Mouse (Mus musculus) limb, embryonic 15.5 days (tissue): ENCODE results near the gene Eef1g. TPM values are rescaled to one million over a fixed set of nuclear protein-coding genes. Genes with fewer than 3 reads are reported as not detected.

Source experiments
- ATAC-seq: fragments of 200-750 bp; cut with Nextera tagmentation; 2 replicates; pipeline ENCODE4 v1.8.0; 2017; ENCODE audit warnings: low read depth, moderate TSS enrichment; ENCODE audit not compliant: insufficient number of reproducible peaks, low FRiP score, low TSS enrichment
- H3K27ac ChIP-seq: fragments of 300-500 bp; sonication (generic); 2 replicates; pipeline ENCODE4 v1.5.1; 2015; ENCODE audit warnings: moderate library complexity, mild to moderate bottlenecking, inconsistent platforms
- H3K27me3 ChIP-seq: fragments of 300-500 bp; sonication (generic); 2 replicates; pipeline ENCODE4 v1.6.1; 2015; ENCODE audit warnings: inconsistent platforms
- H3K36me3 ChIP-seq: fragments of 300-500 bp; sonication (generic); 2 replicates; pipeline ENCODE4 v1.6.1; 2015; ENCODE audit warnings: inconsistent platforms
- H3K4me1 ChIP-seq: fragments of 300-500 bp; sonication (generic); 2 replicates; pipeline ENCODE4 v1.6.1; 2015; ENCODE audit warnings: inconsistent platforms
- H3K4me2 ChIP-seq: fragments of 300-500 bp; sonication (generic); 2 replicates; pipeline ENCODE4 v1.6.1; 2015; ENCODE audit warnings: mild to moderate bottlenecking, inconsistent platforms
- H3K4me3 ChIP-seq: fragments of 300-500 bp; sonication (generic); 2 replicates; pipeline ENCODE4 v1.5.1; 2015; ENCODE audit warnings: mild to moderate bottlenecking, inconsistent platforms
- H3K9ac ChIP-seq: fragments of 300-500 bp; sonication (generic); 2 replicates; pipeline ENCODE4 v1.6.1; 2015; ENCODE audit warnings: inconsistent platforms
- H3K9me3 ChIP-seq: fragments of 300-500 bp; sonication (generic); 2 replicates; pipeline ENCODE4 v1.6.1; 2016; ENCODE audit warnings: inconsistent platforms
- WGBS: fragments of 180-500 bp; shearing (Covaris S2); methylation state at CpG from one replicate; pipeline ENCODE4 v1.1.7; 2015; 5-methylcytosine and 5-hydroxymethylcytosine counted together
- polyA plus RNA-seq: library from polyadenylated mRNA; unstranded; fragments of >200 nt; fragmentation: Nextera tagmentation; extraction: Ambion mirVana; gene quantifications from 2 replicates; pipeline ENCODE4 v1.2.1, GENCODE M21; 2015

Gene Eef1g
- polyA plus RNA-seq, 1 experiment from 2014 or later: 482 TPM

DNA sequence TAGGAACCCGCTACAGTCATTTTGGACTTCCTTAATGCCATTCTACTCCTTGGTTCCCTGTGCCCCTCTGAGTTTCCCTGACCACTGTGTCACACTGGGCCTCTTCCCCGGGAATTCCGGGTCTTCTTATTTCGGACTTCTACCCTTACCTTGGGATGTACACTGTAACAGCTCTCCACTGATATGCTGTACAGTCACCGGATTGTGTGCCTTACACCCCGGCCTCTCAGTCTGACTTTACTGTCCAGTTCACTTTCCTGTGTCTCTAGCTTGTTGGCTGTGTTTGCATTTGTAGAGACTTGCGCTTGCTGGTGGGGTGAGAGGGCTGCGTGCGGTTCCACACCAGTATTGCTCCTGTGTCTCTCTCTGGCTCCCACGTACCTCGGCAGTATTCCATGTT, 36.7 kb upstream of the Eef1g start:
- no peak for ATAC-seq
- Histone ChIP-seq H3K36me3 (peaks cover 52% of the 10 kb centered on the region), H3K9ac (peak overlapping the region; percentile 76), H3K4me3 (peak overlapping the region; percentile 84), H3K9me3 (no peaks in the 10 kb centered on the region), H3K4me1 (peaks cover 29% of the 10 kb centered on the region), H3K4me2 (peak overlapping the region; percentile 74), H3K27ac (peak overlapping the region; percentile 88), H3K27me3 (no peaks in the 10 kb centered on the region)
- WGBS: 7% methylated on average over 11 of the region's 11 CpGs

- no peak for ATAC-seq
Observed at GRCm38 (mm10) chr19:8930771-8931170, 36.1 kb upstream of the Eef1g start.

GRCm38 (mm10) chr19:8936736-8937135, 30.1 kb upstream of the Eef1g start:
- Histone ChIP-seq H3K4me2 (no peak overlapping the region), H3K4me1 (peaks cover 12% of the 10 kb centered on the region), H3K9me3 (no peaks in the 10 kb centered on the region), H3K4me3 (no peak overlapping the region), H3K36me3 (peaks cover 67% of the 10 kb centered on the region), H3K27me3 (no peaks in the 10 kb centered on the region), H3K27ac (no peak overlapping the region), H3K9ac (no peak overlapping the region)
- 87% methylated on average over 2 of the region's 2 CpGs for WGBS
- ATAC-seq: no peak

More at GRCm38 (mm10) chr19:8930771-8931170, 36.1 kb upstream of the Eef1g start:
- Histone ChIP-seq H3K27ac (no peak overlapping the region), H3K4me2 (peak overlapping the region; percentile 74), H3K36me3 (peaks cover 51% of the 10 kb centered on the region), H3K9ac (peak overlapping the region; percentile 76; the same call in 1 of the 2 replicates), H3K9me3 (no peaks in the 10 kb centered on the region), H3K4me1 (peaks cover 29% of the 10 kb centered on the region), H3K4me3 (peak overlapping the region; percentile 84), H3K27me3 (no peaks in the 10 kb centered on the region)
- 74% methylated on average over 7 of the region's 7 CpGs for WGBS

DNA sequence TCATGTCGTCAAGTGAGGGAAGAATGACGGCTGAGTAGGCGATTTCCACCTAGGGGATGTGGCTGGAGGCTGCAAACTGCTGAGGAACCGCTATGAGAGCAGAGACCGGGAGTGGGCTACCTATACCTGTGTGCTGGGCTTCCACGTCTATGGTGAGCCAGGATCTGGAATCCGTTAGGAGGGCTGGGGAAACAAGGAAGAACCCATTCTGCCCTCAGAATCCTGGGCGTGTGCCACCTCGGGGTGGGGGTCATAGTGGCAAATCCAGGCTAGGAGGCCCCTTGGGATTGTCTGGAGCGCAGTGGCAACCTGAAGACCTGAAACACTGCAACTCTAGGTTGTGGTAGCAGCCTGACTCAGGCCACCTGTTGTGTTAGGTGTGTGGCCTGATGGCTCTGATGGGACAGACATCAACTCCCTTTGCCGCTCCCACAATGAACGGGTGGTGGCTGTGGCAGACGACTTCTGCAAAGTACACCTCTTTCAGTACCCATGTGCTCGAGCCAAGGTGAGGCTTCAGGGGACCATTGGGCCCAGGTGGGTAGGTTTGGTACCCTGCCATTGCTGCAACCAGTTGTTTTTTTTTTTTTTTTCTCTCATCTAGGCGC, 26.2 kb upstream of the Eef1g start:
- Histone ChIP-seq H3K27me3 (no peaks in the 10 kb centered on the region), H3K27ac (peak overlapping the region; percentile 98), H3K9ac (no peak overlapping the region; the same call in 1 of the 2 replicates), H3K4me3 (peak overlapping the region; percentile 90), H3K36me3 (peaks cover 48% of the 10 kb centered on the region), H3K9me3 (no peaks in the 10 kb centered on the region), H3K4me1 (peaks cover 37% of the 10 kb centered on the region), H3K4me2 (peak overlapping the region; percentile 64; the same call in 1 of the 2 replicates)
- ATAC-seq: no peak
- WGBS: 73% methylated on average over 15 of the region's 15 CpGs

- no peak for ATAC-seq
- H3K36me3 ChIP-seq: peaks cover 49% of the 10 kb centered on the region
Observed at GRCm38 (mm10) chr19:8941136-8941514, 25.7 kb upstream of the Eef1g start.

GRCm38 (mm10) chr19:8941515-8942217, 25.2 kb upstream of the Eef1g start, which contains the start of gene Mta2:
Gene Mta2 (plus strand): TSS chr19:8941875.
- ATAC-seq: peak; percentile 92
- under 1% methylated on average over 64 of the region's 64 CpGs for WGBS
- peak within 1 kb of the TSS; percentile 98 for H3K27ac ChIP-seq

More at GRCm38 (mm10) chr19:8941136-8941514, 25.7 kb upstream of the Eef1g start:
- Histone ChIP-seq H3K4me3 (peak overlapping the region; percentile 90), H3K9me3 (no peaks in the 10 kb centered on the region), H3K27ac (peak overlapping the region; percentile 98), H3K27me3 (no peaks in the 10 kb centered on the region), H3K9ac (peak overlapping the region; percentile 35), H3K4me2 (peak overlapping the region; percentile 64), H3K4me1 (peaks cover 37% of the 10 kb centered on the region)
- WGBS: 28% methylated on average over 10 of the region's 10 CpGs

DNA sequence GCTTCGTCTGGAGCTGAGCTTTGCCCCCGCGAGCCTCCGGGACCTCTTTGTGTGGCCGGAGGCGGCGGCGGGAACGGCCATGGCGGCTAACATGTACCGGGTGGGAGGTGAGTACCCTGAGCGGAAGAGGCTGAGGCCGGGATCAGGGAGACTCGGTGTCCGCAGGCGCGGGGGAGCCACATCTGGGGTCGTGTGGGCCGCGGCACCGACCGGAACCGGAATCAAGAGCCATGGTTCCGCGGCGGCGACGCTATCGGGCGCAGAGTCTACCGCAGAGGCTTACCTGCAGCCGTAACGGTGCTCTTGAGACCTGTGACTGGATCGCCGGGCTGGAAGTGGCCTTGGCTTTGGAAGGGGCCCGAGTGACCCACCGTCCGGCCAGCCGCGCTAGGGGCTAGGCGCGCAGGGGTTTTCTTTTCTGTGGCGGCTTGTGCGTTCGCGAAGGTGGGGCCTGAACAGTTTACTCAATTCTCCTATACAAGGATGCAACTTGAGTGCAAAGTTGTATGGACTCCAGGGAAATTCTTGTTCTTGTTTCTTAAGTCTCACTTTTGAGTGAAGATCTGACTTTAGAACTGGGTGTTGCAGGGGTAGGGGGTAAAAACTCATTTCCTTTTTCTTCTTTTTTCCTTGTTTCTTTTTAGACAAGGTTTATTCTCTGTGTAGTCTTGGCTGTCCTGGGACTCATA, 24.4 kb upstream of the Eef1g start:
- peak overlapping the region; percentile 64 for H3K4me2 ChIP-seq
- peak overlapping the region; percentile 98 for H3K27ac ChIP-seq
- H3K36me3 ChIP-seq: peaks cover 47% of the 10 kb centered on the region
- ATAC-seq: peak; percentile 31; the same call in 1 of the 2 replicates
- H3K4me3 ChIP-seq: peak overlapping the region; percentile 90
- H3K9me3 ChIP-seq: no peaks in the 10 kb centered on the region
- no peaks in the 10 kb centered on the region for H3K27me3 ChIP-seq
- WGBS: under 1% methylated on average over 46 of the region's 46 CpGs
- H3K9ac ChIP-seq: peak overlapping the region; percentile 94
- H3K4me1 ChIP-seq: peaks cover 37% of the 10 kb centered on the region

More at GRCm38 (mm10) chr19:8941515-8942217, 25.2 kb upstream of the Eef1g start, which contains the start of gene Mta2:
- Histone ChIP-seq H3K36me3 (peaks cover 48% of the 10 kb centered on the region), H3K4me3 (peak within 1 kb of the TSS; percentile 90), H3K4me2 (peak within 1 kb of the TSS; percentile 64), H3K4me1 (peaks cover 37% of the 10 kb centered on the region), H3K9me3 (no peaks in the 10 kb centered on the region), H3K9ac (peak within 1 kb of the TSS; percentile 94), H3K27me3 (no peaks in the 10 kb centered on the region)

GRCm38 (mm10) chr19:8943047-8943446, 23.8 kb upstream of the Eef1g start:
- Histone ChIP-seq H3K9ac (peak overlapping the region; percentile 94), H3K4me1 (peaks cover 37% of the 10 kb centered on the region), H3K9me3 (no peaks in the 10 kb centered on the region), H3K4me2 (peak overlapping the region; percentile 64), H3K36me3 (peaks cover 48% of the 10 kb centered on the region), H3K27ac (peak overlapping the region; percentile 98; the same call in 1 of the 2 replicates), H3K4me3 (peak overlapping the region; percentile 90), H3K27me3 (no peaks in the 10 kb centered on the region)
- 58% methylated on average over 2 of the region's 2 CpGs for WGBS
- ATAC-seq: no peak

DNA sequence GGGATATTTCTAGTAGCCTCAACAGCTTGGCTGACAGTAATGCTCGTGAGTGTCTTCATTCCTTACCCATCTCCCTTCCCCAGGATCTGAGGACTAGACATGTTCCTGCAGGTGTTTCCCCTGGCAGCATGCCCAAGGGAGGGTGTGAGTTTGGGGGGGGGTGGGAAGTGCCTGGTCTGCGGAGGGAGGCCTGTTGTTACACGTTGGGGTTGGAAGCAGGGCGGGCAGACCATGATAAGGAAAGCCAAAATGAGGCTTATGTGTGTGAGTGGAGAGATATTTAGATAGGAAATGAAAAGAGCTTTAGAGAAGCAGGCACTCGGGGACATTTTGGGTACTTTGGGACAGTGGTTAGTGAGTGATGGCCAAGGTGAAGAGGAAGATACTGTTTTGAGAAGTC, 22.8 kb upstream of the Eef1g start:
- no peak for ATAC-seq
- no peaks in the 10 kb centered on the region for H3K27me3 ChIP-seq
- peak overlapping the region; percentile 64 for H3K4me2 ChIP-seq
- 34% methylated on average over 5 of the region's 5 CpGs for WGBS
- H3K36me3 ChIP-seq: peaks cover 48% of the 10 kb centered on the region
- no peaks in the 10 kb centered on the region for H3K9me3 ChIP-seq
- H3K9ac ChIP-seq: no peak overlapping the region
- H3K4me3 ChIP-seq: peak overlapping the region; percentile 90
- H3K4me1 ChIP-seq: peaks cover 37% of the 10 kb centered on the region
- H3K27ac ChIP-seq: 0 out of 2 replicates have a peak overlapping the region, but pooled peaks have one; percentile 98

GRCm38 (mm10) chr19:8944750-8945149, 22.1 kb upstream of the Eef1g start:
- Histone ChIP-seq H3K36me3 (peaks cover 46% of the 10 kb centered on the region), H3K4me1 (peaks cover 37% of the 10 kb centered on the region), H3K4me2 (peak overlapping the region; percentile 64), H3K27ac (peak overlapping the region; percentile 54), H3K4me3 (peak overlapping the region; percentile 90), H3K9ac (no peak overlapping the region), H3K27me3 (no peaks in the 10 kb centered on the region), H3K9me3 (no peaks in the 10 kb centered on the region)
- WGBS: 26% methylated on average over 5 of the region's 5 CpGs
- ATAC-seq: no peak

- peaks cover 50% of the 10 kb centered on the region for H3K36me3 ChIP-seq
- H3K27ac ChIP-seq: peak overlapping the region; percentile 54
Observed at GRCm38 (mm10) chr19:8945251-8945650, 21.6 kb upstream of the Eef1g start.

More at GRCm38 (mm10) chr19:8945251-8945650, 21.6 kb upstream of the Eef1g start:
- no peaks in the 10 kb centered on the region for H3K27me3 ChIP-seq
- H3K4me1 ChIP-seq: peaks cover 37% of the 10 kb centered on the region
- ATAC-seq: no peak
- peak overlapping the region; percentile 64 for H3K4me2 ChIP-seq
- H3K9ac ChIP-seq: no peak overlapping the region
- WGBS: 67% methylated on average over 6 of the region's 6 CpGs
- no peaks in the 10 kb centered on the region for H3K9me3 ChIP-seq
- peak overlapping the region; percentile 90 for H3K4me3 ChIP-seq
